Mouse (Mus musculus) embryonic facial prominence, embryonic 13.5 days (tissue): ENCODE measurements around the gene Arnt. TPM values are rescaled to one million over a fixed set of nuclear protein-coding genes. Genes with fewer than 3 reads are reported as not detected.
"Not testable (repeated sequence)": the region's sequence is repeated elsewhere in the genome, so short reads cannot be mapped to it uniquely, and the experiment has no call there.

Experiments used
- ATAC-seq: fragments of 200-750 bp; cut with Nextera tagmentation; 2 replicates; pipeline ENCODE4 v1.8.0; 2017; ENCODE audit warnings: low read depth; ENCODE audit not compliant: insufficient number of reproducible peaks, insufficient read depth, low FRiP score, low TSS enrichment
- H3K27ac ChIP-seq: fragments of 300-500 bp; sonication (generic); 2 replicates; pipeline ENCODE4 v1.5.1; 2015; ENCODE audit warnings: moderate library complexity, mild to moderate bottlenecking, inconsistent platforms
- H3K27me3 ChIP-seq: fragments of 300-500 bp; sonication (generic); 2 replicates; pipeline ENCODE4 v1.6.1; 2015; ENCODE audit warnings: mild to moderate bottlenecking, inconsistent platforms
- H3K36me3 ChIP-seq: fragments of 300-500 bp; sonication (generic); 2 replicates; pipeline ENCODE4 v1.6.1; 2015; ENCODE audit warnings: mild to moderate bottlenecking, inconsistent platforms
- H3K4me1 ChIP-seq: fragments of 300-500 bp; sonication (generic); 2 replicates; pipeline ENCODE4 v1.6.1; 2015; ENCODE audit warnings: inconsistent platforms
- H3K4me2 ChIP-seq: fragments of 300-500 bp; sonication (generic); 2 replicates; pipeline ENCODE4 v1.6.1; 2015; ENCODE audit warnings: moderate library complexity, mild to moderate bottlenecking, inconsistent platforms
- H3K4me3 ChIP-seq: fragments of 300-500 bp; sonication (generic); 2 replicates; pipeline ENCODE4 v1.5.1; 2015; ENCODE audit warnings: mild to moderate bottlenecking, inconsistent platforms
- H3K9ac ChIP-seq: fragments of 300-500 bp; sonication (generic); 2 replicates; pipeline ENCODE4 v1.6.1; 2015; ENCODE audit warnings: mild to moderate bottlenecking, inconsistent platforms
- H3K9me3 ChIP-seq: fragments of 300-500 bp; sonication (generic); 2 replicates; pipeline ENCODE4 v1.6.1; 2016; ENCODE audit warnings: inconsistent platforms
- WGBS: fragments of 180-500 bp; shearing (Covaris S2); methylation state at CpG from one replicate; pipeline ENCODE4 v1.1.7; 2015; ENCODE audit warnings: mixed read lengths; 5-methylcytosine and 5-hydroxymethylcytosine counted together
- polyA plus RNA-seq: library from polyadenylated mRNA; unstranded; fragments of >200 nt; fragmentation: Nextera tagmentation; extraction: Ambion mirVana; gene quantifications from 2 replicates; pipeline ENCODE4 v1.2.1, GENCODE M21; 2015

Arnt gene
- polyA plus RNA-seq, 1 experiment from 2014 or later: 53.2 TPM

- ATAC-seq, H3K36me3 ChIP-seq, H3K4me3 ChIP-seq, H3K27me3 ChIP-seq, H3K9me3 ChIP-seq, H3K4me1 ChIP-seq, H3K27ac ChIP-seq, H3K9ac ChIP-seq, H3K4me2 ChIP-seq: not testable (repeated sequence)
- 82% methylated on average over 6 of the region's 11 CpGs for WGBS
Observed at GRCm38 (mm10) chr3:95428423-95428822, 5.8 kb upstream of the Arnt start.

GRCm38 (mm10) chr3:95433301-95433915 lies 780 bp upstream of the Arnt start:
- H3K27ac ChIP-seq: peak overlapping the region; percentile 79; the same call in 1 of the 2 replicates
- H3K4me1 ChIP-seq: peaks cover 10% of the 10 kb centered on the region
- H3K27me3 ChIP-seq: no peaks in the 10 kb centered on the region
- no peaks in the 10 kb centered on the region for H3K9me3 ChIP-seq
- peaks cover 12% of the 10 kb centered on the region for H3K36me3 ChIP-seq
- WGBS: 70% methylated on average over 10 of the region's 10 CpGs
- peak overlapping the region; percentile 79 for H3K4me2 ChIP-seq
- H3K9ac ChIP-seq: peak overlapping the region; percentile 89; the same call in 1 of the 2 replicates
- H3K4me3 ChIP-seq: peak overlapping the region; percentile 88
- no peak for ATAC-seq

- no peaks in the 10 kb centered on the region for H3K9me3 ChIP-seq
- H3K36me3 ChIP-seq: peaks cover 24% of the 10 kb centered on the region
- no peaks in the 10 kb centered on the region for H3K27me3 ChIP-seq
- H3K4me3 ChIP-seq: peak overlapping the region; percentile 88
- H3K27ac ChIP-seq: peak overlapping the region; percentile 79
- peaks cover 10% of the 10 kb centered on the region for H3K4me1 ChIP-seq
- peak overlapping the region; percentile 79 for H3K4me2 ChIP-seq
- WGBS: 2% methylated on average over 7 of the region's 7 CpGs
- no peak for ATAC-seq
- H3K9ac ChIP-seq: peak overlapping the region; percentile 89
Observed at GRCm38 (mm10) chr3:95434983-95435370, 789 bp downstream of the Arnt start.

- H3K27me3 ChIP-seq: no peaks in the 10 kb centered on the region
- H3K4me2 ChIP-seq: peak overlapping the region; percentile 79
- peak overlapping the region; percentile 88 for H3K4me3 ChIP-seq
- H3K36me3 ChIP-seq: peaks cover 27% of the 10 kb centered on the region
- 49% methylated on average over 1 of the region's 1 CpGs for WGBS
- H3K9ac ChIP-seq: no peak overlapping the region
- H3K9me3 ChIP-seq: no peaks in the 10 kb centered on the region
- no peak overlapping the region for H3K27ac ChIP-seq
- H3K4me1 ChIP-seq: peaks cover 10% of the 10 kb centered on the region
- ATAC-seq: no peak
Observed at GRCm38 (mm10) chr3:95435561-95435960, 1.4 kb downstream of the Arnt start.

GRCm38 (mm10) chr3:95438636-95439035 lies 4.4 kb downstream of the Arnt start:
- not testable (repeated sequence) for ATAC-seq, H3K4me1 ChIP-seq, H3K4me3 ChIP-seq, H3K9ac ChIP-seq, H3K9me3 ChIP-seq, H3K27me3 ChIP-seq, H3K27ac ChIP-seq, H3K4me2 ChIP-seq
- WGBS: 94% methylated on average over 4 of the region's 4 CpGs
- H3K36me3 ChIP-seq: peaks cover 28% of the 10 kb centered on the region

GRCm38 (mm10) chr3:95439670-95440069 lies 5.5 kb downstream of the Arnt start:
- Histone ChIP-seq H3K4me3 (no peak overlapping the region), H3K27me3 (no peaks in the 10 kb centered on the region), H3K27ac (no peak overlapping the region), H3K4me2 (no peak overlapping the region), H3K36me3 (peaks cover 28% of the 10 kb centered on the region), H3K9ac (no peak overlapping the region), H3K9me3 (no peaks in the 10 kb centered on the region), H3K4me1 (peaks cover 10% of the 10 kb centered on the region)
- ATAC-seq: no peak

- no peak overlapping the region for H3K27ac ChIP-seq
- no peak overlapping the region for H3K4me2 ChIP-seq
- H3K4me3 ChIP-seq: no peak overlapping the region
- no peak overlapping the region for H3K9ac ChIP-seq
- WGBS: 91% methylated on average over 5 of the region's 5 CpGs
- peaks cover 23% of the 10 kb centered on the region for H3K36me3 ChIP-seq
- H3K27me3 ChIP-seq: no peaks in the 10 kb centered on the region
- H3K4me1 ChIP-seq: no peaks in the 10 kb centered on the region
- no peak for ATAC-seq
- H3K9me3 ChIP-seq: no peaks in the 10 kb centered on the region
Observed at GRCm38 (mm10) chr3:95442406-95443117, 8.4 kb downstream of the Arnt start.

GRCm38 (mm10) chr3:95445311-95445710 lies 11.1 kb downstream of the Arnt start:
- H3K4me2 ChIP-seq: no peak overlapping the region
- WGBS: 88% methylated on average over 4 of the region's 4 CpGs
- H3K27ac ChIP-seq: no peak overlapping the region

GRCm38 (mm10) chr3:95450408-95450807 lies 16.2 kb downstream of the Arnt start:
- Histone ChIP-seq H3K4me3 (no peak overlapping the region), H3K9ac (no peak overlapping the region), H3K36me3 (peaks cover 45% of the 10 kb centered on the region), H3K4me1 (no peaks in the 10 kb centered on the region), H3K27me3 (no peaks in the 10 kb centered on the region), H3K4me2 (no peak overlapping the region), H3K9me3 (no peaks in the 10 kb centered on the region), H3K27ac (no peak overlapping the region)
- WGBS: 52% methylated on average over 1 of the region's 1 CpGs
- ATAC-seq: no peak

More at GRCm38 (mm10) chr3:95445311-95445710, 11.1 kb downstream of the Arnt start:
- no peak overlapping the region for H3K9ac ChIP-seq
- H3K36me3 ChIP-seq: peaks cover 13% of the 10 kb centered on the region
- no peaks in the 10 kb centered on the region for H3K27me3 ChIP-seq
- no peaks in the 10 kb centered on the region for H3K4me1 ChIP-seq
- H3K4me3 ChIP-seq: no peak overlapping the region
- ATAC-seq: no peak
- no peaks in the 10 kb centered on the region for H3K9me3 ChIP-seq

GRCm38 (mm10) chr3:95450915-95451314 lies 16.7 kb downstream of the Arnt start:
- no peaks in the 10 kb centered on the region for H3K27me3 ChIP-seq
- no peak for ATAC-seq
- no peak overlapping the region for H3K4me3 ChIP-seq
- H3K36me3 ChIP-seq: peaks cover 45% of the 10 kb centered on the region
- no peaks in the 10 kb centered on the region for H3K4me1 ChIP-seq
- H3K9me3 ChIP-seq: no peaks in the 10 kb centered on the region
- H3K27ac ChIP-seq: no peak overlapping the region
- no peak overlapping the region for H3K9ac ChIP-seq
- 91% methylated on average over 3 of the region's 3 CpGs for WGBS
- H3K4me2 ChIP-seq: no peak overlapping the region

GRCm38 (mm10) chr3:95456367-95456766 lies 22.2 kb downstream of the Arnt start:
- WGBS: 98% methylated on average over 5 of the region's 5 CpGs
- no peak overlapping the region for H3K9ac ChIP-seq
- ATAC-seq: no peak
- no peak overlapping the region for H3K27ac ChIP-seq
- H3K4me1 ChIP-seq: no peaks in the 10 kb centered on the region
- H3K27me3 ChIP-seq: no peaks in the 10 kb centered on the region
- no peak overlapping the region for H3K4me2 ChIP-seq
- peaks cover 50% of the 10 kb centered on the region for H3K36me3 ChIP-seq
- H3K9me3 ChIP-seq: no peaks in the 10 kb centered on the region
- H3K4me3 ChIP-seq: no peak overlapping the region

- WGBS: 82% methylated on average over 3 of the region's 3 CpGs
- no peaks in the 10 kb centered on the region for H3K9me3 ChIP-seq
- no peaks in the 10 kb centered on the region for H3K27me3 ChIP-seq
- H3K9ac ChIP-seq: no peak overlapping the region
- H3K4me3 ChIP-seq: no peak overlapping the region
- no peaks in the 10 kb centered on the region for H3K4me1 ChIP-seq
- no peak overlapping the region for H3K4me2 ChIP-seq
- peaks cover 49% of the 10 kb centered on the region for H3K36me3 ChIP-seq
- no peak for ATAC-seq
- H3K27ac ChIP-seq: no peak overlapping the region
Observed at GRCm38 (mm10) chr3:95457758-95458157, 23.6 kb downstream of the Arnt start.
